ENCODE assay signal across 9 mouse cellular contexts in the genomic region with DNA sequence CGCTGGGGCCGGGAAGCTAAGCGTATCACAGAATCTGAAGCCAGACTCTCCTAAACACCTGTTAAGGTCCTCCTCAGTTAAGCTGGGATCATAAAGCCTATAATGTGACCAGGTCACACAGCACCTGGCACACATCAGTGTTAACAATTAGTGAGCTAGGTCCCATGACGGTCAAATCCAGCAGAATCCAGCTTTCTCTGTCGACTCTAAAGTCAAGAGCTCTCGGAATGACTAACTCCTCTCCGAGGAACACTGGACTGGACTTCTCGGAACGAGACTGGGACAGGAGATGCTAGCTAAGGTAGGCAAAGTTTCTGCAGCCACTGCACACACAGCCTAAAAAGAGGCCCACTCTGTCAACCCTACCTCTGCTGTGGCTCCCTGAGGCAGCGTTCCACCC. TPM values are rescaled to one million over a fixed set of nuclear protein-coding genes. Genes with fewer than 3 reads are reported as not detected.
DNase-seq lines count a peak whose midpoint lies in the region; ATAC-seq and TF ChIP-seq lines count a peak whose summit lies in the region.
"Had no signal": no experiment of that assay in that cellular context is flagged by ENCODE, and none has a peak within 500 bp of the region (broad histone marks: within the 10 kb centered on the region; RNA-seq: fewer than 3 reads in every experiment).

No protein-coding gene starts in this region.

- 0 out of 2 replicates have a peak, but pooled peaks cover 5% of the 10 kb centered on the region for H3K27me3 ChIP-seq in heart, embryonic 11.5 days (ENCODE audit: control insufficient read depth, insufficient read depth, low read length)
- H3K27me3 ChIP-seq in heart, adult 2 months (ENCODE audit: control insufficient read depth, insufficient read depth, low read length), result no peaks in the 10 kb centered on the region
- no peaks in the 10 kb centered on the region for H3K27me3 ChIP-seq in forebrain, embryonic 16.5 days (replicated peaks; ENCODE audit: control insufficient read depth, insufficient read depth, low read length)
- no peaks in the 10 kb centered on the region for H3K27me3 ChIP-seq in neural tube, embryonic 13.5 days

- intact Hi-C loops in heart, adult 2 months (cut with DNase I), result no loop called here
- intact Hi-C loops in heart, postnatal 36 days (cut with DNase I), result loop anchor here (5.0 kb wide), 1 partner anchor 180 kb away; the partner anchor contains the start of gene Ubn2

- no peak overlapping the region for H3K9ac ChIP-seq in heart, embryonic 11.5 days (ENCODE audit: low read depth, low read length)
- H3K9ac ChIP-seq in heart, adult 2 months (ENCODE audit: low read depth, low read length), result no peak overlapping the region
- peak overlapping the region; percentile 97 for H3K9ac ChIP-seq in forebrain, embryonic 16.5 days (replicated peaks; ENCODE audit: low read depth, low read length)
- peak overlapping the region; percentile 99 for H3K9ac ChIP-seq in neural tube, embryonic 13.5 days

- H3K4me3 ChIP-seq in heart, embryonic 11.5 days (ENCODE audit: low read depth, low read length), result 0 out of 2 replicates have a peak overlapping the region, but pooled peaks have one; percentile 2
- H3K4me3 ChIP-seq in heart, adult 2 months, result no peak overlapping the region
- H3K4me3 ChIP-seq in forebrain, embryonic 16.5 days (replicated peaks; ENCODE audit: low read length), result peak overlapping the region; percentile 65
- H3K4me3 ChIP-seq in neural tube, embryonic 13.5 days, result peak overlapping the region; percentile 90

- no peaks in the 10 kb centered on the region for H3K79me2 ChIP-seq in heart, adult 2 months (replicated peaks; ENCODE audit: control insufficient read depth, insufficient read depth, low read length)

- TF ChIP-seq EP300 in heart, adult 2 months (IDR thresholded peaks at IDR 0.05; ENCODE audit: insufficient read depth, low read depth, low read length), result no peak

- peaks cover 8% of the 10 kb centered on the region; the same call in 1 of the 2 replicates for H3K4me1 ChIP-seq in heart, embryonic 11.5 days (ENCODE audit: control insufficient read depth, insufficient read depth, low read length)
- H3K4me1 ChIP-seq in heart, adult 2 months (ENCODE audit: control insufficient read depth, insufficient read depth, low read length), result peaks cover 3% of the 10 kb centered on the region
- peaks cover 37% of the 10 kb centered on the region for H3K4me1 ChIP-seq in forebrain, embryonic 16.5 days (replicated peaks; ENCODE audit: control insufficient read depth, insufficient read depth, low read length)
- H3K4me1 ChIP-seq in neural tube, embryonic 13.5 days (replicated peaks), result peaks cover 63% of the 10 kb centered on the region

- H3K36me3 ChIP-seq in heart, embryonic 11.5 days (ENCODE audit: control insufficient read depth, insufficient read depth, low read length), result no peaks in the 10 kb centered on the region
- H3K36me3 ChIP-seq in heart, adult 2 months (ENCODE audit: control insufficient read depth, insufficient read depth, low read length), result no peaks in the 10 kb centered on the region
- H3K36me3 ChIP-seq in forebrain, embryonic 16.5 days (ENCODE audit: control insufficient read depth, insufficient read depth), result no peaks in the 10 kb centered on the region
- no peaks in the 10 kb centered on the region for H3K36me3 ChIP-seq in neural tube, embryonic 13.5 days

- H3K27ac ChIP-seq in heart, embryonic 11.5 days (ENCODE audit: low read depth, low read length), result no peak overlapping the region
- H3K27ac ChIP-seq in heart, adult 2 months, result no peak overlapping the region
- no peak overlapping the region; the same call in 1 of the 2 replicates for H3K27ac ChIP-seq in forebrain, embryonic 16.5 days (ENCODE audit: low read length)
- peak overlapping the region; percentile 98 for H3K27ac ChIP-seq in neural tube, embryonic 13.5 days (replicated peaks)

- H3K9me3 ChIP-seq in heart, embryonic 11.5 days (replicated peaks; ENCODE audit: control insufficient read depth, low read length), result no peaks in the 10 kb centered on the region
- no peaks in the 10 kb centered on the region for H3K9me3 ChIP-seq in forebrain, embryonic 16.5 days (ENCODE audit: control insufficient read depth, low read length)
- H3K9me3 ChIP-seq in neural tube, embryonic 13.5 days, result no peaks in the 10 kb centered on the region

- H3K4me2 ChIP-seq in heart, embryonic 11.5 days, result no peak overlapping the region
- peak overlapping the region; percentile 80 for H3K4me2 ChIP-seq in forebrain, embryonic 16.5 days (ENCODE audit: low read length)
- peak overlapping the region; percentile 73 for H3K4me2 ChIP-seq in neural tube, embryonic 13.5 days

- WGBS in heart, embryonic 11.5 days (ENCODE audit: insufficient replicate concordance), result 75% methylated on average over 10 of the region's 10 CpGs
- 90% methylated on average over 10 of the region's 10 CpGs for WGBS in heart, adult 2 months
- 72% methylated on average over 10 of the region's 10 CpGs for WGBS in forebrain, embryonic 16.5 days
- WGBS in neural tube, embryonic 13.5 days, result 64% methylated on average over 10 of the region's 10 CpGs

- ATAC-seq in heart, embryonic 11.5 days (replicated peaks; ENCODE audit: insufficient number of reproducible peaks, low FRiP score, low TSS enrichment), result no peak
- ATAC-seq in forebrain, embryonic 16.5 days, result no peak
- ATAC-seq in neural tube, embryonic 13.5 days (ENCODE audit: low read depth), result no peak
- ATAC-seq in CD4-positive, CD25-positive, alpha-beta regulatory T cell, adult 4 months, result no peak

- DNase-seq in heart, adult 2 months, result no peak
- DNase-seq in kidney, postnatal 10 days, result peak; percentile 19
- no peak for DNase-seq in yolk sac, embryonic 10.5 days (ENCODE audit: low spot score)
- no peak for DNase-seq in heart, postnatal 36 days
- DNase-seq: adrenal gland, adult 2 months had no signal

- no peak for TF ChIP-seq CTCF in heart, adult 2 months (IDR thresholded peaks at IDR 0.05)

- TF ChIP-seq POLR2A in heart, adult 2 months (IDR thresholded peaks at IDR 0.05; ENCODE audit: insufficient read depth, low read depth, low read length), result no peak

RNA-seq across cellular contexts. Expression of gene D630045J12Rik, which starts 1.7 kb away (rescaled TPM):
- 3.3 and 3.7 TPM in 2 replicates for polyA plus RNA-seq in heart, embryonic 11.5 days (2014; fragmentation: Nextera tagmentation; extraction: Ambion mirVana)
- total RNA-seq in heart, adult 2 months (2021), result 1 to 10 TPM; 1.1 to 1.5 TPM
- 0.78 and 1.5 TPM in 2 replicates for polyA plus RNA-seq in heart, adult 2 months (2012; rRNA removed)
- 18.1 and 19.1 TPM in 2 replicates for polyA plus RNA-seq in forebrain, embryonic 16.5 days (2015; fragmentation: Nextera tagmentation; extraction: Ambion mirVana)
- polyA plus RNA-seq in neural tube, embryonic 13.5 days (2015; fragmentation: Nextera tagmentation; extraction: Ambion mirVana), result 14.6 and 15.4 TPM in 2 replicates
- polyA plus RNA-seq in CD4-positive, CD25-positive, alpha-beta regulatory T cell, adult 4 months (2017; shearing (Covaris generic)), result under 1 TPM in 1 of 2 experiments, not detected in 1; 0.08 TPM
- 1 to 10 TPM in 1 of 2 experiments, under 1 TPM in 1; 0.92 to 1.6 TPM for total RNA-seq in heart, postnatal 36 days (2021)

RNA-seq across cellular contexts. Expression of gene Zc3hav1l, which starts 46.9 kb away (rescaled TPM):
- polyA plus RNA-seq in heart, embryonic 11.5 days (2014; fragmentation: Nextera tagmentation; extraction: Ambion mirVana), result 10.4 and 11.6 TPM in 2 replicates
- total RNA-seq in heart, adult 2 months (2021), result 1 to 10 TPM; 1.0 to 1.6 TPM
- polyA plus RNA-seq in heart, adult 2 months (2012; rRNA removed), result 1.5 and 3.8 TPM in 2 replicates
- polyA plus RNA-seq in forebrain, embryonic 16.5 days (2015; fragmentation: Nextera tagmentation; extraction: Ambion mirVana), result 6.3 and 6.5 TPM in 2 replicates
- 9.9 and 10.1 TPM in 2 replicates for polyA plus RNA-seq in neural tube, embryonic 13.5 days (2015; fragmentation: Nextera tagmentation; extraction: Ambion mirVana)
- under 1 TPM; 0.38 to 0.55 TPM for polyA plus RNA-seq in CD4-positive, CD25-positive, alpha-beta regulatory T cell, adult 4 months (2017; shearing (Covaris generic))
- total RNA-seq in heart, postnatal 36 days (2021), result 1 to 10 TPM; 1.1 to 1.9 TPM

Comparison
In these comparisons a context has a peak if more than half of its experiments do, and no peak if none do; other contexts are left out.
1. H3K9ac ChIP-seq: peak in forebrain, embryonic 16.5 days (single experiment) and neural tube, embryonic 13.5 days (single experiment); none in heart, embryonic 11.5 days (single experiment) and heart, adult 2 months (single experiment).